Mouse (Mus musculus): ENCODE measurements around the gene Zfp740.

GRCm38 (mm10) chr15:102245461-102245881, 42.4 kb downstream of the Zfp740 start:
- TF ChIP-seq CTCF (conservative IDR thresholded peaks at IDR 0.05; ENCODE audit: low read length): no peak
- TF ChIP-seq NANOG (IDR thresholded peaks at IDR 0.05; ENCODE audit: borderline replicate concordance, low read length): no peak

Data from E14TG2a.4 (cell line).